Mouse (Mus musculus) spleen, adult 18-20 months (tissue): ENCODE data around the gene Tkfc.
A peak's percentile ranks its signal among the peaks of the same experiment; 100 is the strongest.

Source experiments
- DNase-seq, 2 experiments: peaks; one replicate each; pipeline ENCODE4 v3.0.0; 2022; ENCODE audit warnings: mixed read lengths in 2 of 2

Gene Tkfc

DNA sequence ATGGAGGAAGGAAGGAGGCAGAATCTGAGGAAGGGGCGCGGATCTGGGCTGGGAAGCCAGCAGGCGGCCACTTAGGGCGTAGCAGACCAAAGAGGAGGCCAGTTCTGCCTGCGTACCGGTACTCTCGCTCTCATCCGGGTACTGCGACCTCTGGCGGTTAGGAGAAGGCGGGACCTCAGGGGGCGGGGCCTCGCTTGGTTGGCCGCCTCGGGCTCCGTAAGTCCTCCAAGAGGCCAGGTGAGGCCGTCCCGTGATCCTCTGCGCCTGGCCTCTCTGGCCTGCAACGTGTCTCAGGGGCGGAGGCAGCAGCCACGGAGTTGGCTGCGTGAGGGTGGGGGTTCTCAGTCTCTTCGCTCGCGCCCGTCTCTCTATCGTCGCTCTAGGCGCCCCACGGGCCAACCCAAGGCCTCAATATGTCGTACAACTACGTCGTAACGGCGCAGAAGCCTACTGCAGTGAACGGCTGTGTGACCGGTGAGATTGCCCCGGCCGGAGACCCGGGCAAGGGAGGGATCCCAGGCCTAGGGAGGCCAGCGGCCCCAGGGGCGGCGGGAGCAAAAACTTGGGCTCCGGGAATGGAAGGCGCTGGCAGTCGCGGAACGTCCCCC lies at the start of gene Tkfc, which contains the start of gene Ddb1:
TSS of gene Tkfc (minus strand) at position 362 of the 608 bp plus-strand sequence.
TSS of gene Ddb1 (plus strand) at position 35 of the 608 bp plus-strand sequence.
- DNase-seq = peak; percentile 97 to 99

DNA sequence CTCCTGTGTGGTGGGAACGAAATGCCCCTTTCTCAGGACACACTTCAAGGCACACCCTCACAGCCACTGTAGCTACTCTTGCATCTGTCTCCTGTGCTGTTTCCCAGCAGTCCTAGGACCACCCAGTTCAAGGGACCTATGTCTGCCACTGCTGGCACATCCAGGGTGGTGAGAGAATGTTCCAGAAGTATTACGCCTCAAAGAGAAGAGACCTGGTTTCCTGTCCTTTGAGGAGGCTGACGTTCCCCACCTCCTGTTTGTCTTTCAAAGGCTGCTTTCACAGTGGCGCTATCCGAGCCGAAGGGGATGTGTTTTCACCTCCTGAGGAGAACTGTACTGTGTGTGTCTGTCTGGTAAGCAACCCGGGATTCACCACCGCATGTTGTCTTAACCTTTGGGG lies 42.7 kb upstream of the Tkfc start:
- no peak for DNase-seq

- no peak for DNase-seq
Observed at GRCm38 (mm10) chr19:10645616-10646015, 40.2 kb upstream of the Tkfc start.

GRCm38 (mm10) chr19:10640589-10641378 lies 35.3 kb upstream of the Tkfc start:
- DNase-seq = no peak

GRCm38 (mm10) chr19:10640080-10640479 lies 34.6 kb upstream of the Tkfc start:
- no peak for DNase-seq

GRCm38 (mm10) chr19:10637840-10638239 lies 32.4 kb upstream of the Tkfc start:
- no peak for DNase-seq

- DNase-seq = no peak
Observed at GRCm38 (mm10) chr19:10634872-10635318, 29.4 kb upstream of the Tkfc start.

GRCm38 (mm10) chr19:10634106-10634871 lies 28.8 kb upstream of the Tkfc start, which contains the start of gene Vwce:
Gene Vwce, plus strand, starts transcription at chr19:10634213.
- peak in 1 of 2 experiments; percentile 13 for DNase-seq

DNA sequence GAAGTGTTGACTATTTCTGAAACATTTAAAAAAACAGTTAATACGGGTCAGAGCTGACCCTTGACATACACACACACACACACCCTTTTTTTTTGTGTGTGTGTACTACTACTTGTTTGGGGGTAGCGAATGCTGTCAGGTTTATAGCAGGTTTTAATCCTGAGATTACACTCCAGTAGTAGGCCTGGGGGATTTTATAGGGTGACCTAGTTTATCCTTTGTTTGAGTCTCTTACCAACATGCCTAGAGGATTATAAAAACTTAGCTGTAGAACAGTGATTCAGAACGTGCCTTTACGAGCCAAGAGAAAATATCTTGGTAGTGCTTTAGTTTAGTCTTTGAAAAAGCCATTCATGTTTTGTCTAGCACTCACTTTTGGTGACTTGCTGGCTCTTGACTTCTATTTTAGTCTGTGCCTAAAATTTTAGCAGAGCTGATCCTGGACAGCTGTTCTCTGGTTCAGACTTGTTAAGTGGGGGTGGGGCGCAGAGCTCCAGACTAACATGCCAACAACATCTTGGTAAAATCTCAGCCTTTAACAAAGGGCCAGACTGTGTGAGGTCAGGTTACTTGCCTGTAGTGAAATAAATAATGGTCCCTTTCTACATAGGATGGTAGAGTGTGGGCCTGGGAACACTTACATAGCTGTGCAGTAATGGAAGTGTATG lies 3.3 kb upstream of the Tkfc start:
- DNase-seq = no peak

DNA sequence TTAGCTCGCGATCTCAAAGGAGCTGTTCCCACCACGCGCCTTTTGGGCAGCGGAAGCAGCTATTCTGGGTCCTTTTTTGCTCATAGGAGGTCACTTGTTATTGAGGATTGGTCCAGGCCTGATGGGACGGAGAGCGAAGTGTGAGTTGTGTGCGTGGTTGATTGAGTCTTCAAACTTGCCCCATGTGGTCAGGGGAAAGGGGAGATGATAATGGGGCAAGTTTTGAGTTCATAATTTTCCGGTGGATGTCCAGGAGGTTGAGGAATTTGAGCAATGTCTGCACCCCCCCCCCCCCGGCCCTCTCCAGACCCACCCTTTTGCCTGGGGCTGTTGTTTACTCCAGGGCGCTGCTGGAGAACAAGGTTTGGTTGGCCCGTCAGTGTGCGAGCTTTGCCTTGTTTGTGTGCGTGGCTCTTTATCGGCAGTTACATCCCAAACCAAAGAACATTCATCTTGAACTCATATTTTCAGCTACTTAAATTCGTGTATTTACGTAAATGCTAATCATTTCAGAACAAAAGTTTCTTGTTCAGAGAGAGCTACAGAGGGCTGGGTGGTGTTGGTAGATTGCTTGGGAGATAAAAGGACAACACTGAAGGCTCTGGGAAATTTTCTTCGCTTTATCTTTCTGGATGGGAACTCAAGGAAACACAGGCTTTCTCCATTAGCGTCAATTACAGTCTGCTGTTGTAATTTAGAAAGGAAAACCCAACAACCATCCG lies 608 bp upstream of the Tkfc start:
- no peak for DNase-seq

GRCm38 (mm10) chr19:10604534-10604933 lies 920 bp downstream of the Tkfc start:
- DNase-seq = no peak

- no peak for DNase-seq
Observed at GRCm38 (mm10) chr19:10603660-10604523, 1.6 kb downstream of the Tkfc start.

DNA sequence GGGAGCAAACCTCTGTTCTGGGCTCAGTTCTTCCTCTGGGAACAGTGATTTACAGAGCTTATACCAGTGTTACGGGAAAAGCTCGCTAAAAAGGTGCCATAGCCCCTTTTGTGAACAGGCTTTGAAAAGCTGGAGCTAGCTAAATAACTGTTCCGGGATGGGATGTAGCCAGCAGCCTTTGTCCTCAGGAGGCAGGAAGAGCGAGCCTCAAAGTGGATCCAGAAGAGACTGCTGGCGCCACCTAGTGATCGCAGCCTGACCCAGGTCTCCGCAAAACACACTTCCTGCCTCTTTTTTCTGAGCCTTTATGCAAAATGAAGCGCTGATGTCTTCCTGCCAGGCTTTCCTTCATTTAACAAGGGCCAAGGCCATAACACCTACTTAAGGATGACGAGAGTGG lies 2.7 kb downstream of the Tkfc start:
- DNase-seq = peak; percentile 76 to 88

- DNase-seq = no peak
Observed at GRCm38 (mm10) chr19:10602247-10602769, 3.1 kb downstream of the Tkfc start.

GRCm38 (mm10) chr19:10599648-10600047 lies 5.8 kb downstream of the Tkfc start:
- no peak for DNase-seq

DNA sequence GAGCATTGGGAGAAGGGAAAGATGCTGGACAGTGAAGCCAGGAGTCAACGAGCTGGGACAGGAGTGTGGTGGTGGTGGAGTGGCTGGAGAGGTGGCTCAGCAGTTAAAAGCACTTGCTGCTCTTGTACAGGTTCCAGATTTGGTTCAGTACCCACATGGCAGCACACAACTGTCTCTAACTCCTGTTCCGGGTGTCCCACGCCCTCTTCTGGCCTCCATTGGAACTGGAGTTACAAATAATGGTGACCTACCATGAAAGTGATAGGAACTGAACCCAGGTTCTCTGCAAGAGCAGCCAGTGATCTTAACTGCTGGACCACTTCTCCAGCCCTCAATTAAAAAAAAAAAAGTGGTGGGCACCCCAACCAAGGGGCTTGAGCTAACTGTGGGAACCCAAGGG lies 7.3 kb downstream of the Tkfc start:
- DNase-seq = no peak

- DNase-seq = no peak
Observed at GRCm38 (mm10) chr19:10591659-10592377, 13.6 kb downstream of the Tkfc start.

DNA sequence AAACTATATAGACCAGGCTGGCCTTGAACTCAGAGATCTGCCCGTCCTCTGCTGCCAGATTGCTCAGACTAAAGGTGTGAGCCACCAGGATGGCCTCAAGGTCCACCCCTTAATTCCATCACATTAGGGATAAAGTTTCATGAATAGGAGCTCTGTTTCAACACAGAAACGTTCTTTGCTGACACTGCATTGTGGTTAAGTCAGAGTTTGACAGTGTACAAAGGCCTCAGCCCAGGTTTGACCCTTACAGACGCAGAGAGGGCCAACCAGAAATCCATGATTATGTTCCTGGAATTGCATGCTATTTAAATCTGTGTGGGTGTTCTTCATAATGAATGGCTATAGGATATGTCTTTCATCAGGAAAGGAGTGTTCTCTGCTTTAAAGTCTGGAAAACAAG lies 15.2 kb downstream of the Tkfc start:
- no peak for DNase-seq

DNA sequence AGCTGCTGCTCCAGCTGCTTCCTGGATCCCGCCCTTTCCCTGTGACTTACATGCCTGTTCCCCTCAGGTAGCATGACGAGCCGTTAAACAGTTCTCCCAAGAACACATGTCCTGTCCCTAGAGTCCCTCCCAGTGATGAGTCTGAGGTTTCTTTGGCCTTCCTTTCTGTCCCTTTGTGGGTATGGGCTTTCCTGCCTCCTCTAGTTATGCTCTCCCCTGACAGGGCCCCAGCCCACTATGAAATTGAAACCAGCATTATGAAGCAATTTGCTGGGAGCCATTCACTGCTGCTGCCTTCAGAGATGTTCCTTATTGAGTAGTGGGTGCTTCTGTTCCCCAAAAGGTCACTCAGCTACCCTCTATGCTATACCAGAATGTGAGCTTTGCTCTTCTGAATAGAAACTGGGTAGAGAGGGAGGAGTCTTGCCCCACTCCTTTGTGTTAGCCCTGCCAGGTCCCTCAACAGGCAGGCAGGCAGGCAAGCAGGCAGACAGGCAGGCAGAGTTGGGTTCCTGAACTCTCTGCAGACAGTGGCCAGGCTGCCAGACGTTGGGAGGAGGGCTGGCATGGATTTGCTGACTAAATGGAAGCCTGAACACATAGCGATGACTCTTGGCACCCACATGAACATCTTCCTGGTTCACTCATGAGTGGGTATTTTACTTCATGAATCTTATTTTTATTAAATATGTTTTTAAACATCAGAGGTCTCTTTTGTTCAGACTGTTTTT lies 16.2 kb downstream of the Tkfc start:
- DNase-seq = no peak
